Mouse (Mus musculus) kidney, adult 2 months (tissue): ENCODE results near the gene Eif4e2.

Experiments
- CTCF ChIP-seq: fragments of 200-500 bp; conservative IDR thresholded peaks from 2 replicates; pipeline ENCODE4 v1.5.1; 2011; ENCODE audit warnings: low read depth, mild to moderate bottlenecking, control low read depth, low read length, moderate library complexity, mixed read lengths; ENCODE audit not compliant: insufficient read depth, insufficient read length
- POLR2A ChIP-seq: fragments of 200-500 bp; IDR thresholded peaks from one replicate; pipeline ENCODE4 v1.6.1; 2011; ENCODE audit warnings: low read depth, low read length, control low read depth

GRCm38 (mm10) chr1:87275151-87275550 is 61.4 kb downstream of the Eif4e2 start:
- TF ChIP-seq CTCF (no peak), POLR2A (no peak)
